Mouse (Mus musculus) liver, embryonic 14.5 days (tissue): ENCODE measurements around the gene Itgb3. TPM values are rescaled to one million over a fixed set of nuclear protein-coding genes. Genes with fewer than 3 reads are reported as not detected.
"Not testable (repeated sequence)": the region's sequence is repeated elsewhere in the genome, so short reads cannot be mapped to it uniquely, and the experiment has no call there.

Experiments used
- ATAC-seq: fragments of 200-750 bp; cut with Nextera tagmentation; 2 replicates; pipeline ENCODE4 v1.8.0; 2017; ENCODE audit warnings: moderate number of reproducible peaks, mild to moderate bottlenecking, moderate library complexity; ENCODE audit not compliant: insufficient read depth
- DNase-seq, 3 experiments: peaks; one replicate each; pipeline ENCODE4 v3.0.0-alpha.2; 2012 to 2013; ENCODE audit warnings: low read depth in 3 of 3, low spot score in 3 of 3
- H3K27ac ChIP-seq: fragments of 300-500 bp; sonication (generic); 2 replicates; pipeline ENCODE4 v1.5.1; 2014; ENCODE audit warnings: moderate library complexity, mild to moderate bottlenecking, control low read depth, inconsistent platforms
- H3K27me3 ChIP-seq: fragments of 300-500 bp; sonication (generic); 2 replicates; pipeline ENCODE4 v1.6.1; 2014; ENCODE audit warnings: mild to moderate bottlenecking, low read length, moderate library complexity; ENCODE audit not compliant: control insufficient read depth, insufficient read depth
- H3K36me3 ChIP-seq: fragments of 300-500 bp; sonication (generic); replicated peaks from 2 replicates; pipeline ENCODE4 v1.6.1; 2014; ENCODE audit warnings: low read depth; ENCODE audit not compliant: control insufficient read depth, insufficient read depth
- H3K4me1 ChIP-seq, 2 experiments: fragments of 200-500 bp in 1 of 2; fragments of 300-500 bp in 1 of 2; sonication (generic) in 1 of 2; replicated peaks; 2 replicates each; pipeline ENCODE4 v1.6.1; 2012 to 2014; ENCODE audit warnings: antibody characterized with exemption in 1 of 2, inconsistent platforms in 1 of 2, low read length in 1 of 2; ENCODE audit not compliant: control insufficient read depth in 2 of 2, insufficient read depth in 2 of 2
- H3K4me2 ChIP-seq: fragments of 300-500 bp; sonication (generic); 2 replicates; pipeline ENCODE4 v1.6.1; 2014; ENCODE audit warnings: low read depth, mild to moderate bottlenecking, control low read depth, moderate library complexity
- H3K4me3 ChIP-seq, 2 experiments: fragments of 200-500 bp in 1 of 2; fragments of 300-500 bp in 1 of 2; sonication (generic) in 1 of 2; 2 replicates each; pipeline ENCODE4 v1.5.1; 2012 to 2014; ENCODE audit warnings: low read depth in 2 of 2, low read length in 2 of 2, mild to moderate bottlenecking in 2 of 2, control low read depth in 1 of 2, inconsistent platforms in 1 of 2, moderate library complexity in 1 of 2; ENCODE audit not compliant: insufficient read depth in 1 of 2
- H3K9ac ChIP-seq: fragments of 300-500 bp; sonication (generic); replicated peaks from 2 replicates; pipeline ENCODE4 v1.6.1; 2014; ENCODE audit warnings: mild to moderate bottlenecking, control low read depth, moderate library complexity
- H3K9me3 ChIP-seq: fragments of 300-500 bp; sonication (generic); 2 replicates; pipeline ENCODE4 v1.6.1; 2016; ENCODE audit warnings: low read length, mixed read lengths; ENCODE audit not compliant: control insufficient read depth
- CTCF ChIP-seq: IDR thresholded peaks from 2 replicates; pipeline ENCODE4 v1.5.1; 2016; ENCODE audit warnings: antibody characterized with exemption, low read depth, control low read depth
- EP300 ChIP-seq: IDR thresholded peaks from 2 replicates; pipeline ENCODE4 v1.6.1; 2016; ENCODE audit warnings: antibody characterized with exemption, low read depth
- WGBS: fragments of 180-500 bp; shearing (Covaris S2); extraction: QIAGEN DNeasy Blood & Tissue Kit; methylation state at CpG from one replicate; pipeline ENCODE4 v1.1.7; 2014; ENCODE audit not compliant: insufficient replicate concordance; 5-methylcytosine and 5-hydroxymethylcytosine counted together
- polyA plus RNA-seq, 2 experiments: library from polyadenylated mRNA; depleted of rRNA in 1 of 2; stranded (reverse) in 1 of 2; unstranded in 1 of 2; fragments of >200 nt; fragmentation: Nextera tagmentation in 1 of 2; extraction: Ambion mirVana in 1 of 2; gene quantifications; 2 replicates each; pipeline versions ENCODE4 v1.2.1 to v1.2.3; 2012 to 2014

Itgb3 gene
- polyA plus RNA-seq, 2 experiments = 5.7 to 11.2 TPM

DNA sequence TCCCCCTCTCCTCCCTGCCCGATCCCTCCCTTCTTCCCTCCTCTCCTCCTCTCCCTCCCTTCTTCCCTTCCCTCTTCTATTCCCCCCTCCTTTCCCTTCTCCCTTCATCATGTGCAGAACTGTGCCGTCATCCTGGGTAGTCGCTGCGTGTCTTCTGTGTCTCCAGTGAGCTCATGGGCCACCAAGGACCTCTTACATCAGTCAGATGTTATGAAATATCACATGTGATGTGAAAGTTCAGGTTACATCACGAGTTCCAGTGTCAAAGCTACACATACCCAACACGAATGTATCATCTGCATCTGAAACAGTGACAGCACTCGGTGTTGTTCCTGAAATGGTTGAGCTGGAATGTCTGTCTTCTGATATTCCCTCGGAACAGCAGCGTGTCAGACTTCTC, 42.6 kb upstream of the Itgb3 start:
- 65% methylated on average over 9 of the region's 9 CpGs for WGBS
- H3K4me2 ChIP-seq = no peak overlapping the region
- no peak overlapping the region for H3K4me3 ChIP-seq
- no peaks in the 10 kb centered on the region for H3K36me3 ChIP-seq
- ATAC-seq (no peak), DNase-seq (no peak)
- H3K27me3 ChIP-seq = no peaks in the 10 kb centered on the region
- H3K9me3 ChIP-seq = no peaks in the 10 kb centered on the region
- TF ChIP-seq EP300 (no peak), CTCF (no peak)
- H3K27ac ChIP-seq = no peak overlapping the region
- peaks cover 0 to 2% of the 10 kb centered on the region in 2 experiments; a peak in 2 of 4 replicates for H3K4me1 ChIP-seq
- no peak overlapping the region for H3K9ac ChIP-seq

DNA sequence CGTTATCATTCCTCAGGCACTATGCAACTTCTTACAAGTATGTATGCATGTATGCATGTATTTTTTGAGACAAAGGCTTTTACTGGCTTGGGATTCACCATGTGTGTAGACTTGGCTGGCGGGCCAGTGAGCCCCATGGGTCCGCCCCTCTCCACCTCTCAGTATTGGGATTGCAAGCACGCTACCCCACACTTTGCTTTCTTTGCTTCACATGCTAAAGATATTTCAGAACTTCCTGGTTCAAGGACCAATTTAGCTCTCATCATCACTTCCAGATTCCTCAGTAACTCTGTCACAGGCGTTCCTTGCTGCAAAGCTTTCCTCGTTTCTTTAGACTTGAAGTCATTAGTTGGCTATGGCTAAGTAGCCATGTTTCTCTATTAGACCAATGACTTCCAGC, 41.7 kb upstream of the Itgb3 start:
- TF ChIP-seq EP300 (no peak), CTCF (no peak)
- Histone ChIP-seq H3K27me3 (no peaks in the 10 kb centered on the region), H3K9me3 (no peaks in the 10 kb centered on the region), H3K4me1 (peaks cover 2 to 3% of the 10 kb centered on the region in 2 experiments; a peak in 2 of 4 replicates), H3K9ac (no peak overlapping the region), H3K36me3 (no peaks in the 10 kb centered on the region), H3K27ac (no peak overlapping the region), H3K4me3 (no peak overlapping the region), H3K4me2 (no peak overlapping the region)
- 70% methylated on average over 6 of the region's 6 CpGs for WGBS
- no peak for ATAC-seq
- DNase-seq = no peak

DNA sequence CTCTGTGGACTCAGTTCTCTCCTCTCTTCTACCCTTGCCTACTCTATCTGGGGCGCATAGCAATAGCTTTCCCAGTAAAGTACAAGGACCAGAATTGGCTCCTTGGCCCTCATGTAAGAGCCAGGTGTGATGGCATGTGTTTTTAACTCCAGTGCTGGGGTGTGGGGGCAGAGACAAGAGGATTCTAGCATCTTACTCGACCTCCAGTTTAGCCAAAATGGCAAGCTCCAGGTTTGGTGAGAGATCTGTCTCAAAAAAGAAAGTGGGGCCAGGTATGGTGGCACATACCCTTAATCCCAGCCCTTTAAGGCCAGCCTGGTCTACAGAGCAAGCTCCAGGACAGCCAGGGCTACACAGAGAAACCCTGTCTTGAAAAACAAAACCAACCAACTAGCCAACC, 41.0 kb upstream of the Itgb3 start:
- TF ChIP-seq CTCF = no peak
- TF ChIP-seq EP300 = no peak
- no peak overlapping the region for H3K9ac ChIP-seq
- no peak overlapping the region for H3K4me3 ChIP-seq
- H3K36me3 ChIP-seq = no peaks in the 10 kb centered on the region
- no peaks in the 10 kb centered on the region for H3K27me3 ChIP-seq
- WGBS = 59% methylated on average over 2 of the region's 2 CpGs
- H3K9me3 ChIP-seq = no peaks in the 10 kb centered on the region
- no peak overlapping the region for H3K4me2 ChIP-seq
- no peak for ATAC-seq
- H3K4me1 ChIP-seq = peaks cover 2 to 5% of the 10 kb centered on the region in 2 experiments; a peak in 2 of 4 replicates
- H3K27ac ChIP-seq = no peak overlapping the region
- no peak for DNase-seq

DNA sequence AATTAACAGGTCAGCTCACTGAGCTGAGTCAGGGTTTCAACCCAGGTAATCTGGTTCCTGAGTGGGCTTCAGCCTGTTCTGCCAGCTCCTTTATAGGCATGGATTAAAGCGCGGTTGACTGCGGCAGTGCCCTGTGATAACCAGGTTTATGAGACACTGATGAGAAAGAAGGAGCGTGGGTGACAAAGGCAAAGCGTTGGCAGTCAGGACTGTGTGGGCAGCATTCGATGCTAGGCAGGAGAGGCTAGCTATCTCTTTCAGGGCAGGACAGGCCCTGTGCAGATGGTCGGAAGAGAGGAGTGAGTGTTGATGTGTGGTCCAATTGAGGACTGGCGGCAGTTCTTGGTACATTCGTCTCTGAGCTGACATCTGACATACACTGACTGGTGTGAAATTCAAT, 40.1 kb upstream of the Itgb3 start:
- H3K9me3 ChIP-seq = no peaks in the 10 kb centered on the region
- no peak for DNase-seq
- no peak overlapping the region for H3K27ac ChIP-seq
- WGBS = 83% methylated on average over 9 of the region's 9 CpGs
- ATAC-seq = no peak
- H3K36me3 ChIP-seq = no peaks in the 10 kb centered on the region
- H3K4me1 ChIP-seq = peaks cover 2 to 5% of the 10 kb centered on the region in 2 experiments; a peak in 2 of 4 replicates
- H3K4me3 ChIP-seq = no peak overlapping the region
- no peaks in the 10 kb centered on the region for H3K27me3 ChIP-seq
- no peak overlapping the region for H3K9ac ChIP-seq
- no peak overlapping the region for H3K4me2 ChIP-seq
- TF ChIP-seq CTCF (no peak), EP300 (no peak)

DNA sequence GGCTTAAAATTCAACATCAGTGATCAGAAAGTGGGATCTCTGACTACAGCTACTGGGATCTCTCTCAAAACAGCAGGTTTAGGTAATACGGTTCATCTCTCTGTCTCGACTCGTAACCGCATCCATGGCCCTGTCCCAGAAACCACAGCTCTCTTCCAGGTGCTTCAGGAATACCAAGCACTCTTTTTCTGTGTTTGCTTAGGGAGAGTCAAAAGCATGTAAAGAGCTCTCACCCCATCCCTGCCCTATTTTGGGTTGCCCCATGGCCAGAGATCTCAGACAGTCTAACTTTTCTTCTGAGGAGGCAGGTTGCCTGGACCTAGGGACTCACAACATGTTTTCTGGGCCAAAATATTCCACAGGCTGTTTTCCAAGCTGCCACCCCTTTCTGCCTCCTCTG, 39.5 kb upstream of the Itgb3 start:
- Histone ChIP-seq H3K9me3 (no peaks in the 10 kb centered on the region), H3K4me3 (no peak overlapping the region), H3K9ac (no peak overlapping the region), H3K27ac (no peak overlapping the region), H3K4me1 (peaks cover 2 to 5% of the 10 kb centered on the region in 2 experiments; a peak in 2 of 4 replicates), H3K4me2 (no peak overlapping the region), H3K27me3 (no peaks in the 10 kb centered on the region), H3K36me3 (no peaks in the 10 kb centered on the region)
- DNase-seq (no peak), ATAC-seq (no peak)
- 88% methylated on average over 4 of the region's 4 CpGs for WGBS
- TF ChIP-seq EP300 (no peak), CTCF (no peak)

DNA sequence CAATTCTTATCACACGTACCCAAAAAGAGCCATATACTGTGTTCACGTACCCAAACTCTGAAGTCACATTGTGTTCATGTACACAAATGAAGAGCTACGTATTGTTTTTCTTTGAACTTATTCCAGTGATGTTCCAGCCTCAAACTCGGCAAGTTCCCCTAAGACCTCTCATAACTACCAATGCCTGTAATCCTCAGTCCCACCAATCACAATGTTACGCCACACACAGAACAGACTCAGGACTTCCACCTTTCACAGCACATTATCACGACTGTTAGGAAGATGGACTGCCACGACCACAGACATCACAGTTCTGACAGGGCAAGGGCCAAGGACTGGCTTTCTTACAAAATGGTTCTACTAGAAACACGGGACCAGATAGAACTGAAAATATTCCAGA, 37.3 kb upstream of the Itgb3 start:
- WGBS = 33% methylated on average over 8 of the region's 8 CpGs
- not testable (repeated sequence) for H3K9me3 ChIP-seq, H3K27ac ChIP-seq, H3K27me3 ChIP-seq, H3K4me3 ChIP-seq, H3K36me3 ChIP-seq, DNase-seq, H3K4me1 ChIP-seq, ATAC-seq, H3K9ac ChIP-seq, H3K4me2 ChIP-seq

DNA sequence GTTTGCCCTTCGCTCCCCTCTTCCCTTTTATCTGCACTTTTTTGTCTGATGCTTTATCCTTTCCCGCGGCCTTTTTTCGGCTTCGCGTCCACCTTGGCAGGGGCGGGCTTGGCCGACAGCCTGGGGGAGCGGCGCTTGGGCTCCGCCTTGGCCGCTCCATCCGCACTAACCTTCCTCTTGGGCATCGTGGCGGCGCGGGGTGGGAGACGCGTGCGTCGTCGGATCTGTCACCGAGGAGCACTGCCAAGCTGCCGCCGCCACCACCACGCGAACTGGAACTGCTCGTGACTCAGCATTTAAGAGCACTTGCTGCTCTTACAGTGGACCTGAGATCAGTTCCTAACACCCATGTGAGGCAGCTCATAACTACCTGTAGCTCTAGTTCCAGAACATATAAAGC, 36.4 kb upstream of the Itgb3 start:
- peak overlapping the region; percentile 62 for H3K4me2 ChIP-seq
- H3K9ac ChIP-seq = 0 out of 2 replicates have a peak overlapping the region, but pooled peaks have one; percentile 20
- H3K27me3 ChIP-seq, H3K4me1 ChIP-seq, H3K36me3 ChIP-seq, H3K27ac ChIP-seq, H3K9me3 ChIP-seq: not testable (repeated sequence)
- 1% methylated on average over 28 of the region's 28 CpGs for WGBS
- DNase-seq = peak in 2 of 3 experiments; percentile 37 to 42
- H3K4me3 ChIP-seq = peak overlapping the region; percentile 32 to 47
- peak; percentile 82 for ATAC-seq
